Mouse (Mus musculus) liver, embryonic 14.5 days (tissue): ENCODE data around the gene Flywch2.

Source experiments
- CTCF ChIP-seq: IDR thresholded peaks from 2 replicates; pipeline ENCODE4 v1.5.1; 2016; ENCODE audit warnings: antibody characterized with exemption, low read depth, control low read depth
- EP300 ChIP-seq: IDR thresholded peaks from 2 replicates; pipeline ENCODE4 v1.6.1; 2016; ENCODE audit warnings: antibody characterized with exemption, low read depth

GRCm38 (mm10) chr17:23737493-23738445, 48.1 kb downstream of the Flywch2 start:
- TF ChIP-seq CTCF = peak; percentile 54
- TF ChIP-seq EP300 = no peak
